Mouse (Mus musculus): ENCODE data around the gene Trpc3.

DNA sequence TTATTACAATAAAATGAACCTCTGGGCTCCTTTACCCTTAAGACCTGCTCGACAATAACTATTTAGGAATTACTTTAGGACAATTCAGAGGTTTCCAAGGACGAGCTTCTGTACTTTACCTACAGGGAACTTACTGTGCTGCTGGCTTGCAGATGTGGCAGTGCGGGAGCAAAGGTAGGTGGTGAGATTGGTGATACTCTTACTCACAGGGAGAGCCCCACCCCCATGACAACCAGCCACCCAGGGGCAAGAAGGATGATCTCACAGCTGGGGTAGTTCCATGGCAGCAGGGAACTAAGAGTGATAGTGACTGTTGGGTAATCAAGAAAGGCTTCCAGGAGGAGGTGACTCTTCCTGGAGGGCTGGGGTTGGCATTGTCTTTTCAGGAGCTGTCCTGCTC is 46.6 kb downstream of the Trpc3 start:
- TF ChIP-seq CTCF (IDR thresholded peaks at IDR 0.05; ENCODE audit: low read depth) = no peak
- TF ChIP-seq EP300 (IDR thresholded peaks at IDR 0.05; ENCODE audit: low read depth) = no peak

Measured in liver, postnatal 0 days (tissue).